Mouse (Mus musculus): ENCODE results near the gene Brpf3.

- no peak for TF ChIP-seq CTCF (IDR thresholded peaks at IDR 0.05; ENCODE audit: extremely low read depth, insufficient read depth, low read length)
- no peak for TF ChIP-seq POLR2A (IDR thresholded peaks at IDR 0.05; ENCODE audit: extremely low read depth, insufficient read depth, low read length)
Measured at GRCm38 (mm10) chr17:28760736-28761312, 40.1 kb upstream of the Brpf3 start.

All from cortical plate, adult 2 months (tissue).